Mouse (Mus musculus) erythroblast, embryonic 14.5 days (primary cell): ENCODE data around the gene Synj2.

Experiments used
- GATA1 ChIP-seq: IDR thresholded peaks from 2 replicates; pipeline ENCODE4 v1.6.1; 2012; ENCODE audit warnings: low read length, inconsistent platforms, mixed read lengths
- TAL1 ChIP-seq: IDR thresholded peaks from 3 replicates; pipeline ENCODE4 v1.6.1; 2012; ENCODE audit warnings: low read length, inconsistent platforms, mixed read lengths

DNA sequence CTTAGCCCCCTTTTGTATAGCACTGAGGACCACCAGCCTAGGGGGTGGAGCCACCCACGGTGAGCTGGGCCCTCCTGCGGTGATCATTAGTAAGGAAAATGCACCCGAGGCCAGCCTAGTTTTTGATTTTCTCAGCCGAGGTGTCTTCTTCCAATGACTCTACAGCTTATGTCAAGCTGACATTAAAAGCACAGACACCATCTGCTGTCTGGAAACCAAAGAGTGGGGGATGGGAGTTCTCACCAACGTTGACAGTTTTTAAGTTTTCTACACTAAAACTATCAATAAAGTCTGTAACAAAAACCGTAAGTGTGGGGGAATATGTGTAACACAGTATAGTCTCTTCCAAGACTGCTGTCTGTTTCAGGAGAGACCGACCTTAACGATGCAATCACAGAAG, 16.8 kb upstream of the Synj2 start:
- TF ChIP-seq GATA1 = no peak
- no peak for TF ChIP-seq TAL1
